Comparison of ENCODE assay signal across 11 mouse cellular contexts in genomic region chr6:142667701-142668418, GRCm38 (mm10). TPM values are rescaled to one million over a fixed set of nuclear protein-coding genes. Genes with fewer than 3 reads are reported as not detected.
DNase-seq lines count a peak whose midpoint lies in the region; ATAC-seq lines count a peak whose summit lies in the region.
"Had no signal": no experiment of that assay in that cellular context is flagged by ENCODE, and none has a peak within 500 bp of the region (broad histone marks: within the 10 kb centered on the region; RNA-seq: fewer than 3 reads in every experiment).

No protein-coding gene starts in this region.

- H3K27me3 ChIP-seq in stomach, embryonic 14.5 days (ENCODE audit: control insufficient read depth, insufficient read depth, low read length) = no peaks in the 10 kb centered on the region
- H3K27me3 ChIP-seq: liver, embryonic 12.5 days; midbrain, embryonic 15.5 days had no signal

- peak; percentile 6 for DNase-seq in left cerebral cortex, postnatal 4 days
- DNase-seq in left cerebral cortex, adult 18-20 months (ENCODE audit: low spot score in 2 of 2) = no peak
- peak; percentile 57 to 78 for DNase-seq in gastrocnemius, adult 8-10 months (ENCODE audit: low spot score in 2 of 2)
- DNase-seq in heart, postnatal 10 days = peak; percentile 77 to 86
- DNase-seq in layer of hippocampus, adult 11-12 months (ENCODE audit: low spot score) = no peak
- no peak for DNase-seq in Muller cell, postnatal 12 days (ENCODE audit: inconsistent ontology term)
- DNase-seq in embryo, embryonic 9.5 days (ENCODE audit: extremely low spot score) = no peak

- no peak overlapping the region for H3K4me2 ChIP-seq in stomach, embryonic 14.5 days (replicated peaks; ENCODE audit: low read depth, low read length)
- H3K4me2 ChIP-seq: liver, embryonic 12.5 days; midbrain, embryonic 15.5 days had no signal

- peak overlapping the region; percentile 52; the same call in 1 of the 2 replicates for H3K27ac ChIP-seq in stomach, embryonic 14.5 days (ENCODE audit: low read length)
- H3K27ac ChIP-seq: layer of hippocampus, adult 2 months; liver, embryonic 12.5 days; midbrain, embryonic 15.5 days had no signal

- 69% methylated on average over 7 of the region's 7 CpGs for WGBS in stomach, embryonic 14.5 days

- H3K36me3 ChIP-seq in stomach, embryonic 14.5 days (ENCODE audit: control insufficient read depth, insufficient read depth, low read length) = 0 out of 2 replicates have a peak, but pooled peaks cover 2% of the 10 kb centered on the region
- H3K36me3 ChIP-seq: liver, embryonic 12.5 days; midbrain, embryonic 15.5 days had no signal

- intact Hi-C loops in left cerebral cortex, postnatal 4 days (cut with DNase I) = no loop called here
- intact Hi-C loops in heart, postnatal 10 days (cut with DNase I) = no loop called here

- no peaks in the 10 kb centered on the region for H3K9me3 ChIP-seq in stomach, embryonic 14.5 days (ENCODE audit: control insufficient read depth, low read depth, low read length)
- H3K9me3 ChIP-seq: liver, embryonic 12.5 days; midbrain, embryonic 15.5 days had no signal

- H3K9ac ChIP-seq in stomach, embryonic 14.5 days (replicated peaks; ENCODE audit: low read depth, low read length) = no peak overlapping the region
- H3K9ac ChIP-seq: liver, embryonic 12.5 days; midbrain, embryonic 15.5 days had no signal

- no peak overlapping the region for H3K4me3 ChIP-seq in stomach, embryonic 14.5 days (ENCODE audit: low read depth, low read length)
- H3K4me3 ChIP-seq: layer of hippocampus, adult 2 months; liver, embryonic 12.5 days; midbrain, embryonic 15.5 days had no signal

- no peak for ATAC-seq in stomach, embryonic 14.5 days (ENCODE audit: insufficient number of reproducible peaks, insufficient read depth, low FRiP score, low read depth)
- ATAC-seq: liver, embryonic 12.5 days; midbrain, embryonic 15.5 days had no signal

- H3K4me1 ChIP-seq in stomach, embryonic 14.5 days (ENCODE audit: control insufficient read depth, insufficient read depth, low read length) = no peaks in the 10 kb centered on the region
- H3K4me1 ChIP-seq: liver, embryonic 12.5 days; midbrain, embryonic 15.5 days had no signal

RNA-seq across cellular contexts. Expression of gene Abcc9, which starts 34.3 kb away (rescaled TPM):
- total RNA-seq in left cerebral cortex, postnatal 4 days (2021) = 1 to 10 TPM; 7.3 to 8.5 TPM
- 1 to 10 TPM; 3.0 to 4.7 TPM for total RNA-seq in left cerebral cortex, adult 18-20 months (2021)
- total RNA-seq in gastrocnemius, adult 8-10 months (2022) = 100 to 1,000 TPM; 124 to 153 (median 134) TPM
- total RNA-seq in heart, postnatal 10 days (2021) = 100 to 1,000 TPM; 220 to 258 TPM
- polyA plus RNA-seq in stomach, embryonic 14.5 days (2014; fragmentation: Nextera tagmentation; extraction: Ambion mirVana) = 31.0 and 34.4 TPM in 2 replicates

Comparison
In these comparisons a context has a peak if more than half of its experiments do, and no peak if none do; other contexts are left out.
1. DNase-seq: peak in left cerebral cortex, postnatal 4 days (single experiment), gastrocnemius, adult 8-10 months (2 of 2) and heart, postnatal 10 days (2 of 2); none in left cerebral cortex, adult 18-20 months (0 of 2), layer of hippocampus, adult 11-12 months (single experiment), Muller cell, postnatal 12 days (single experiment) and embryo, embryonic 9.5 days (single experiment).
2. RNA of gene Abcc9, which starts 34.3 kb away (total RNA-seq): 220 to 258 TPM in heart, postnatal 10 days and 124 to 153 TPM in gastrocnemius, adult 8-10 months; 7.3 to 8.5 TPM in left cerebral cortex, postnatal 4 days and 3.0 to 4.7 TPM in left cerebral cortex, adult 18-20 months; every median in the first group is over 10 times any median in the second.